Mouse (Mus musculus) natural killer cell, adult 2 months (primary cell): ENCODE measurements around the gene Veph1.

Experiments
- DNase-seq, 2 experiments: peaks; one replicate each; pipeline ENCODE4 v3.0.0; 2022; ENCODE audit warnings: low spot score in 2 of 2

The Veph1 gene

GRCm38 (mm10) chr3:66221243-66221611 is 75.4 kb downstream of the Veph1 start:
- DNase-seq: no peak

GRCm38 (mm10) chr3:66220554-66221242 is 75.9 kb downstream of the Veph1 start:
- no peak for DNase-seq

GRCm38 (mm10) chr3:66219655-66220191 is 76.9 kb downstream of the Veph1 start, which contains the start of gene Ptx3:
Gene Ptx3 (plus strand): TSS chr3:66219910.
- DNase-seq: no peak

- DNase-seq: no peak
Measured at GRCm38 (mm10) chr3:66215759-66216158, 80.9 kb downstream of the Veph1 start.

- DNase-seq: no peak
Measured at GRCm38 (mm10) chr3:66213524-66213923, 83.1 kb downstream of the Veph1 start.

DNA sequence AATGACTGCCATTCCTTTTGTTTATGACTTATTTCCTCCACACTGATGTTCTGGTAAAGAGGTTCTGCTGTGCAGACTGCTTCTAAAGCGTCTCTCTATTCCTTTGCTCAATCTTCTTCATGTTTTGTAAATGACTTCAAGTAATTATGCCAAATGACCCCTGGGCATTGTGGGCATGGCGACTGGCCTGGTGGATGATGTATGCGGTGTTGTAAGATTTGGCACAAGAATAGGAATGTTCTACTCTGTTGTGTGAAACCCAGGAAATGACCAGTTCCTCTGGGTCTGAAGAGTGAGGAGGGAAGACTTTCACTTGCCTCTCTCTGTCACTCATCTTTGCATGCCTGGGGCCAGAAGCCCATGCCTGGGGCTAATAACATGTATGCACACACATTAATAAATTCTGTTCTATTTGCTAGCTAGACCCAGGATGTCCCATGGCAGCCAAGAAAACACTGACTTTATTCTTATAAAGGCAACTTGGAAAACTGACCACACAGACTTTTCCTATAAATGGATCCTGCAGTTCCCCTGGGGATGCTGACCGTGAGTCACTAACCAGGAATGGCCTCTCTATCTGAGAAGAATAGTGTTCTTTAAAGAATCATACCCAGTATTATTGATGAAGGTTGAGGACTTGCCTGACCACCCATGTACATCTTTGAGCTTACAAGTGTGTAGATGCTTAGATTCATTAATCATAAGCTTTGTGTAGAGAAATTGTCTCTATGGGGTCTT is 87.6 kb downstream of the Veph1 start:
- no peak for DNase-seq

DNA sequence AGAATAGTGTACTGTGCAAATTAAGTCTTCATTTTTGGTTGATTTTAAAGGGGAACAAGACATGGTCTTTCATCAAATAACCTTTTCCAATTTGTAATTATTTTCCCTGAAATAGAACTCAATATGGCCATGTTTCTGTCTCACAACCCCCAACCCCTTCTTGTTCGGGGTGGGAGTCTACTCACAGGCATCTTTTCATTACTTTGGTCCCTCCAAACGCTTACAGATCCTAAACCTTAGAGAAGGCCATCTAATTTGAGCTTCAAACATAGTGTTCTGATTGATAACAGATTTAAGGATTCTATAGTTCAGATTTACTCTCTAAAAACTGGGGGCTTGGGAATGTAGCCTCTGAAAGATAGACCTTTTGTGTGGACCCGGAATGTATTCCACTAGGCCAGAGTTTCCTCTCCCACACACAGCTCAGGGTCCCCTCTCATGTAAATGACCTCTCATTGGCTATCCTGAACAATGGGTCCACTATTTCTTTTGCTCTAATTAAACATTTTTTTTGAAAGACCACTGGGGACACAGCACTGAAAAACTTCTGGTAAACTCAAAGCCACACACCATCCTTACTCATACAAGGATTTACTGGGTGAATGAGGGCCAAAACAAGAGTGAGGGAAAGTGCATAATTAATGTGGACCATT is 102.6 kb downstream of the Veph1 start:
- no peak for DNase-seq

DNA sequence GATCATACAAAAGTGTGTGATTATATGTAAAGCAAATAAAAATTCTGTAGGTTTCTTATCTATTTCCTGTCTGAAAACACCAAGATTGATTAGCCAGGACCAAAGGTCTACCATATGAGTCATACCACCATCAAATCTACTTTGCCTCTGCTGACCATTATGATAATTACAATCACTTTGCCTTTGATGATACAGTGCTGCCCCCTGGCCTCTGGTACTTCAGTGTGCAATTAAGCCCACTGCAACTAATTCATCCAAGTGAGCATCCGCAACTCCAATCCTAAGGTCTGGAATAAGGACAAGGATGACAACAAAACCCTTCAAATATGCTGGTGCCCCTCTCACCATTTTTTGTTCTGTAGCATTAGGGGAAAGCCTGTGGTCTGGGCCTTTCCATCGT is 117.0 kb downstream of the Veph1 start:
- no peak for DNase-seq

- no peak for DNase-seq
Measured at GRCm38 (mm10) chr3:66172907-66173306, 123.7 kb downstream of the Veph1 start.

GRCm38 (mm10) chr3:66169873-66170538 is 126.6 kb downstream of the Veph1 start:
- no peak for DNase-seq

- DNase-seq: no peak
Measured at GRCm38 (mm10) chr3:66166606-66167290, 129.9 kb downstream of the Veph1 start.

- no peak for DNase-seq
Measured at GRCm38 (mm10) chr3:66165026-66165425, 131.6 kb downstream of the Veph1 start.

DNA sequence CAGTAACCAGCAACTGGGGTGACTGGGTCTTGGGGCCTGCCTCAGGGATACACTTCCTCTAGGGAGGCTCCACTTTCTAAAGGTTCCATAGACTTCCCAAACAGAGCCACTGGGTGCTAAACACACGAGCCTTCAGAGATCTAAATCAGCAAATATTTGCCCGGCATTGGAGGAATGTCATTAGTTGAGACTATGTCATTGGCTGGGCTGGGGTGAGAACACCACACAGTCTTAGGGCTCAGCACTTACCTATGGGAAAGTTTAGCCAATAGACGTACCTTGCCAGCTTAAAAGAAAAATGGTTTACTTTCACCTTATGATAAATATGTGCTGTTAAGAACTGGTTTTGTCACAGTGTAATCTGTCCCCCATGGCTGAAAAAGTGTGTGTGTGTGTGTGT is 132.1 kb downstream of the Veph1 start:
- DNase-seq: no peak

DNA sequence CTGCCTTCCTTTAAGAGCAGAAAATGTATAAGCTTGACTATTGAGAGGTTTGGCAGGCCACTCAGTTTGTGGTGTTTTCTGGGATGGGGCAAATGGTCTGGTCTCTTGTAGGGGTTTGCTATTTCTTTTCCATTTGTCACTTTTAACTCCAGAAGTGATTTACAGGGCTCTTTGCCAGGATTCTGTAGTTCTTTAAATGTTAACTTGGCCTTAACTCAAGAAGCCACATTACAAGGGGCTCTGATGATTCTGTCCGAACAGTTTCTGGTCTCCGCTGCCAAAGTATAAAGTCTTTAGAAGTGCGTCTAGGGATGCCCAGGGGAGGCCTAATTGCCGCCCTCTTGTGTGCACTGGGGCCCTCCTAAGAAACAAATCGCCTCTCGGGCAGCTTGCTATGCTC is 134.0 kb downstream of the Veph1 start:
- DNase-seq: no peak

- no peak for DNase-seq
Measured at GRCm38 (mm10) chr3:66157947-66158346, 138.7 kb downstream of the Veph1 start.

DNA sequence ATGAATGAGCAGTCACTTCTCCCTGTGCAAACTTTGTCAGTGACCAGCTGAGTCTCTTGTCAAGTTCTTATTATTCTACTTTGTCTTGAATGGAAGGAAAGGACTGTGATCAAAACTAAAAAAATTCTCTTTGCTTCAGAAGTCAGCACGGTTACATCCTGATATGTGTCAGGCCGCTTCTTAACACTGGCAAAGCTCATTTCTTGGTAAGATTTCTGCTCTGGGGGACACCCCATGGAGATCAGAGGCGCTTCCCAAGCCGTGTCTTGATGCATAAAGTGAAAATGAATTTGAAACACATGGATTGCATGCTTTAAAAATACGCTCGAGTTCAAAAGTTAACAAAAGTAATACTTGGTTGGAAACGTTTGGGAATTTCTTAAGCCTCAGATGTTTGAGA is 159.0 kb downstream of the Veph1 start:
- DNase-seq: no peak

DNA sequence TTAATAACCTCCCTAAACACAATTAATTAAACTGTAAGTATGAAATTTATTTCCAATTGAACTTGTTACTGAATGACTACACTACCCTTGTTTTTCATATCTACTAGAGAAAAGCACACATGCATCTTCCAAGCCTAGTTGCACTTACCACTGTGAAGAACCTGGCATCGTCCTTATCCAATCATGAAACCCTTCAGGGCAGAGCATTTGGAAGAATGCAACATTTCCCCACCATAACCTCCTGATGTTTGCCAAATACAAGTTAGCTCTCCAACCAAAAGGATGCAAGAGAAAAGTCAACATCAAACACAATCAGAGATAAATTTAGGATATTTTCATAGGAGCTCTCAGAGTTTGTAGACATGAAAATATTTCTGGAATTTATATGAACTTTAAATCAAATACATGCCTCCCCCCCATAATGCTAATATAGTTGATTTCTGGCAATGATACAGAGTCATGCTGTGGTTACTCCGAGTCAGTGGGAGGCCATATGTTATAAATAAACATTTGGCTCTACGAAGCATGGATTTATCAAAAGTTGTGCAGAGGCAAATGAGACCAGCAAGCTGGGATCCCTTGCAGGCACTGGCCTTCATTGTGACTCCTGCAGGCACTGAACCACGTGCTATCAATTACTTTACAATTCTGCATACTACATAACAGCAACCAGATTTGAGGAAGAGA is 165.2 kb downstream of the Veph1 start:
- DNase-seq: no peak

DNA sequence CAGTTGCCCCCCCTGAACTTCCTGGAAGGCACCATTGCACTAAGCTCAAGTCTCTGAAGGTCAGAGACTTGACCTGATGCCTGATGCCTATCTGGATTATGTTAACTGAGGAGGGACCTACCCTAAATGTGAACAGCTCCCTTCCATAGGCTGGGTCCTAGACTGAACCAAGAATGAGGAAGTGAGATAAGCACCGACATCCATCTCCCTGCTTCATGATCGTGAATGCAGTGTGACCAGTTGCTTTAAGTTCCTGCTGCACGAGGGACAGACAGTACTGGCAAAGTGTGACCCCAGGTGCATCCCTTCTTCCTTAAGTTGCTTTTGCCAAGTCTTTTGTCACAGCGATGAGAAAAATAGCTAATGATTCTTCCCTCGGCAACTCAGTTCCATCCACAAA is 166.9 kb downstream of the Veph1 start:
- no peak for DNase-seq

DNA sequence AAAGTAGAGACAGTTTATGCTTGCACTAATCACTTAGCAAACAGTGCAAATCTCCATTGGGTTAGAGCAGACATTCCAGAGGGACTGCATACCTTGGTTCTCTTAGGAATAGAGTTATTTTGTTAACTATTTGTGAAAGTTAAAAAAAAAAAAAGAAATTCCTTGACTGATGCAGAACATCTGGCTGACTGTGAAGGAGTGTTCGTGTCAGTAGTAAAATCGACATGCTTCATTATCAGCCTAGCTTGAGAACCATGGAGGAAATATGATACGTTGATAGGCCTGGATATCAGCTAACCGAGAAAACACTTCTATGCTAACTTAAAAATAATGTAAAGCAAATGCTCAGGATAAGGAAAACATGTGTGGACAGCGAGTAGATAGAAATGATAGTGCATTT is 191.1 kb downstream of the Veph1 start:
- DNase-seq: no peak

DNA sequence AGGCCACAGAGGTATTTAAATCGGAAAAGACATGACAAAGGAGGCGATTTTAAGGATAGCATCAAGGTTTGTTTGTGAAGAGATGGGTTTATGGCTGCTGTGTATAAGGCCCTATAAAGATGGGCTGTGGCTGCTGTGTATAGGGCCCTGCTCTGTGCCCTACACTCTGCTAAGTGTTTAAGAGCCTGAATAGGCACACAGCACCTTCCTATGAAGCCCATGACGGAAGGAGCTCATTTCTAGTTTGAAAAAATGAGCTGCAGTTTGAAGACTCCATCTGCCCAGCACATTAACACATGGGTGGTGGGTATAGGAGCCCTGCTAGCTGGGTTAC is 194.1 kb downstream of the Veph1 start:
- no peak for DNase-seq
